Mouse (Mus musculus) megakaryocyte, embryonic 14.5 days (primary cell): ENCODE measurements around the gene Hist2h3c2.

Source experiments
- FLI1 ChIP-seq: IDR thresholded peaks from 2 replicates; pipeline ENCODE4 v1.6.1; 2012; ENCODE audit warnings: low read length, inconsistent platforms, mixed read lengths
- GATA1 ChIP-seq: IDR thresholded peaks from 3 replicates; pipeline ENCODE4 v1.6.1; 2012; ENCODE audit warnings: mixed read lengths, low read length, inconsistent platforms, borderline replicate concordance

- TF ChIP-seq GATA1 (no peak), FLI1 (no peak)
These were observed 28.6 kb upstream of the Hist2h3c2 start for GRCm38 (mm10) chr3:96267541-96267940.
